Mouse (Mus musculus) T-helper 17 cell (primary cell): ENCODE data around the gene Clip2.

Experiments
- in situ Hi-C, 2 experiments: fragments of 300-600 bp; cut with MboI, MseI; formaldehyde crosslinking; loops; 1 replicate in 1 of 2; 2 replicates in 1 of 2; pipeline ENCODE4 v1.15.1; 2025; ENCODE audit warnings: high pct_unique_total_duplicates in 2 of 2

The Clip2 gene

DNA sequence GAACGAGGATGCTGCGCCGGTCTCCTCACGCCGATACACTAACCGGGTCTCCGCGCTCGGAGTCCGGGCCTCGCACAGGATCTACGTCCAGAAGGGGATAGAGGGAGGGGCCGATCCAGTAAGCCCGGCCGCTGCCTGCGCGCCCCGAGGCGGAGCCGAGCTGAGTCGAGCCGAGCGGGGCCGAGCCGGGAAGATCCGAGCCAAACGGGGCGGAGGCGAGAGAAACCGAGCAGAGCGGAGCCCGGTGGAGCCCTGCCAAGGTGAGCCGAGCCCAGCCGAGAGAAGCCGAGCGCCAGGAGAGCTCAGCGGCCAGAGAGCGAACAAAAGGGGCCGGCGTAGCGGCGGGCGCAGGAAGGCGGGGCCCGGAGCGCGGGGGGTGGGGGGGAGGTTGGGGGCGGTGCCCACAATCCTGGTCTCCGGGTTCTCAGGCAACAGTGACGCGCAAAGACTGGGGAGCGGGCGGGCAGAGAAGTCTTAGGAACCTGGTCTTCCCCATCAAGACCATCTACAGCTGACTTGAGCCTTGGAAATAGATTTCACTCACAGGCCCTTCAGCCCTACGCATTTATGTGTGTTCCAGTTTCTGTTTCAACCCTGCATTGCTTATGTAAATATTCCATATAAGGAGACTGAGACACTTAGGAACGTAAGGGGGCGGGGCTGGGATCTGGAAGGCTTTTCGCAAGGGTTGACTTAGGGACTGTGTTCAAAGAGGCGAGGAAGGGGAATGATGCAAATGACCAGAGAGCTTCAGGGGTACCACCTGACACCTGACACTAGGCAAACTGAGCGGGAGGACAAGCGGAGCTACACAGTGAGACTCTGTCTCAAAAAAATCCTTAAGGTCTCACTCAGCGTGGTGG, at the start of gene Clip2:
Gene Clip2 (minus strand): TSS at position 325 of the 863 bp plus-strand sequence.
- in situ Hi-C loops = loop anchor here in 1 of 2 experiments (10.0 kb wide), 1 partner anchor 48 kb away; no protein-coding TSS in a partner anchor

DNA sequence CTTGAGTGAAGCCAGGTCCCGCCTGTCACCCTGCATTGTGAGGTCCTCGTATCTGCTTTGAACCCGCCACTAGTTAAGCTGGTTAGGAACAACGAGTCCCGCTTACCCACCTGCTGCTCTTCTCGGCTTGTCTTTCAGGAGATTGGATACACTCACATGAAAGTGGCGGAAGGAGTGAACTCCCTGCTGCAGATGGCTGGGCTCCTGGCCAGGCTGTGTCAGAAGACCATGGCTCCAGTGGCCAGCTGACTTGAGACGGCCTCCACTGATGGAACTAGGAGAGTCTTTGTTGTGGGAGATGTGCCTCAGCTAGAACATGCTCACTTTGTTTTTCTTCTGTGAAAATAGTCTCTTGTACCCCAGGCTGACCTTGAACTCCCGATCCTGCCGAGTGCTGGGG, 45.5 kb upstream of the Clip2 start:
- in situ Hi-C loops = no loop called here

DNA sequence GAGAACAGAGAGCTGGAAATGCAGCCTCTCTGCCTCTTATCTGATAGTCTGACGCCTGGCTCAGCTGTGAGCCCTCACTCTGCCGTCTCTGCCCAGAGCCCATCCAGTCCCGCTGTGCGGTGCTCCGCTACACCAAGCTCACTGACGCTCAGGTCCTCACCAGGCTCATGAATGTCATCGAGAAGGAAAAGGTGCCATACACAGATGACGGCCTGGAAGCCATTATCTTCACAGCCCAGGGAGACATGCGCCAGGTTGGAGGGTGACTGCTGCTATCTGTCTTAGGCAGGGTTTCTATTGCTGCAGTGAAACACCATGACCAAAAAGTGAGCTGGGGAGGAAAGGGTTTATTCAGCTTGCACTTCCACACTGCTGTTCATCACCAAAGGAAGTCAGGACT, 40.9 kb upstream of the Clip2 start:
- in situ Hi-C loops = no loop called here

DNA sequence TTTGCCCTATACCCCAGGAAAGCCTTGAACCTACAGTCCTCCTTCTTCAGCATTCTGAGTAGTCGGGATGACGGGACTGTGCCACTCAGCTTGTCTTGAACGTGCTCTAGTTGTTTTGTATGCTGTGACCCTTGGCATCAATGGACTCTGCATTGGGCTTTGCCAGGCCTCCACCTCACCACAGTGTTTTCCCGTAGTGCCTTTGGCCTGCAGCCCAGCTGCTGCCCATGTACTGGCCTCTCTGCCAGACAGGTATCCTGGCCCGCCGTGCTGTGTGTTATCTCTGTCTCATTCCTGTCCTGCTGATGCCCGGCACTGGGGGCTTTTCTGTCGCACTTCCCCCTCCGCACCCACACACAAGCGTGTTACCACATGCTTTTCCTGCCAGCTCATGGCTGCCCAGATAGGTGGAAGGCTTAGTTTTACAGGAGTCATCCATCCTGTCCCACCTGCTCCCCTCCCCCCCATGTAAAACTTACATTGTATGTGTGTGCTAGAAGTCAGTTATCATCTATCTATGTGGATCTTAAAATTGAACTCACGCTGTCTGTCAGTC, 39.9 kb upstream of the Clip2 start:
- in situ Hi-C loops = no loop called here

DNA sequence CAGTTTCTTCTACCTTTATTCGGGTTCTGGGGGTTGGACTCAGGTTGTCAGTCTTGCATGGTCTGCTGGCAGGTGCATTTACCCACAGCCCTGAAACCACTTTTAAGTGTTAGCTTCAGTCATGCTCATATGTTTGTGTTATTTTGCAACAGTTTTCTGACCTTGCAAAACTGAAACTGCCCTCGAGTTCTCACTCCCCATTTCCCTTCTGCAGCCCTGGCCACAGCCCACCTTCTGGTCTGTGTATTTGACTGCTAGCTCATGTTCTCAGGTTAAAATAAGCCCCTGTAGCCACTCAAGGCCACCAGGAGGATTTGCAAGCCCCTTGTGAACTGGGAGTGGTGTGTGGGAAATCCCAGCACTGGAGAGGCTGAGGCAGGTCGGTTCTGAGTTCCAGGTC, 37.7 kb upstream of the Clip2 start:
- in situ Hi-C loops = loop anchor here in 1 of 2 experiments (10.0 kb wide), 1 partner anchor 775 kb away; the partner anchor contains the start of gene Nsun5

DNA sequence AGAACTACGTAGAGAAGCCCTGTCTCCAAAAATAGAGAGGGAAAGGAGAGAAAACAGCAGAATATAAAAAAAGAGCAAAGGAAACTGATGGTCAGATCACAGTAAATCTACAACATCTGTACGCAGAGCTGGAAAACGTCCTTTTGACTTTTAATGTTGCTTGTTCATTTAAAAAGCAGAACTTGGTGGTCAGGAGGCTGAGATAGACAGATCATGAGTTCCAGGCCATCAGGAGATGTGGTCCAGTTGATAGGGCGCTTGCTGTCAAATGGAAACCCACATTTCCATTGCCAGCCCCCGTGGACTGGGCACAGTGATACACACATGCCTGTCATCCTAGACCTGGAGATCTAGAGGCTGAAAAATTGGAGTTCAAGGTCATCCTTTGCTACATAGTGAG, 32.6 kb upstream of the Clip2 start:
- in situ Hi-C loops = loop anchor here in 1 of 2 experiments (10.0 kb wide), 1 partner anchor 780 kb away; the partner anchor contains the start of gene Nsun5

DNA sequence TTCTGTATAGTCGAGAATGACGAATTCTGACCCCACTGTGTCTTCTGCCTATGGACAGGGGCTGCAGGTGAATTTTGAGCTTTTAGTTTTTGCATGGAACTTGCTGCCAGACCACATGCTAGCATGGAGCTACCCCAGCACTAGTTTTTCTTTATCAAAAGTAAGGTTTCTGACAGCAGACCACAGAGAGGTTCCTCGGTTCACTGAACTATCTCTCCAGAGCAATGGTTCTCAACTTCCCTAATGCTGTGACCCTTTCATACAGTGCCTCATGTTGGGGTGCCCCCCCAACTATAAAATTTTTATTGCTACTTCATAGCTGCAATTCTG, 31.6 kb upstream of the Clip2 start:
- in situ Hi-C loops = loop anchor here in 1 of 2 experiments (10.0 kb wide), 1 partner anchor 781 kb away; the partner anchor contains the start of gene Nsun5

DNA sequence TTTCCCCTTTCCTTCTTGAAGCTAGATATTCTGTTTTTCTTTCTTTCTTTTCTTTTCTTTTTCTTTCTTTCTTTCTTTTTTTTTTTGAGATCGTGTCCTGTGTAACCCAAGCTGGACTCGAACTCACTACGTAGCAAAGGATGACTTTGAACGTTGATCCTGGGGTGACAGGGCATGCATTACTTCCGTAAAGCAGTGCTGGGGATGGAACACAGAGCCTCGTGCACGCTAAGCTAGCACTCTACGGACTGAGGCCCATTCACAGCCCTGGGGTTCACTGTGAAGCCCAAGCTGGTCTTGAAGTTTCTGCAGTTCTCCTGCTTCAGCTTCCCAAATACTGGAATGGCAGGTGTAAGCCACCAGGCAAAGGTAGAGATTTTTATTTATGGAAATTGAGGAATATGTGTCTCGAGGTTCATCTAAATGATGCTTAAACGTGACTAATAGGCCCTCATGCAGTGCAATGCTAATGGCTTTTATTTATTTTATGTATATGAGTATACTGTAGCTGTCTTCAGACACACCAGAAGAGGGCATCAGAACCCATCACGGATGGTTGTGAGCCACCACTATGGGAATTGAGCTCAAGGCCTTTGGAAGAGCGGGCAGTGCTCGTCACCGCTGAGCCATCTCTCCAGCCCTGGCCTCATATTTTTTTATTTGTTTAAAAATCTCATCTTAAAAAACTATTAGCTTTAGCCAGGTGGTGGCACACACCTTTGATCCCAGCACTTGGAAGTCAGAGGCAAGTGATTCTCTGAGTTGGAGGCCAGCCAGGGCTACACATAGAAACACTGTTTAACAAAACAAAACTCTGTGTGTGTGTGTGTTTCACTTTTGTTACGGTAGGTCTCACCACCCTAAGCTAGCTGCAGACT, 31.0 kb upstream of the Clip2 start:
- in situ Hi-C loops = loop anchor here in 1 of 2 experiments (10.0 kb wide), 1 partner anchor 782 kb away; the partner anchor contains the start of gene Nsun5

DNA sequence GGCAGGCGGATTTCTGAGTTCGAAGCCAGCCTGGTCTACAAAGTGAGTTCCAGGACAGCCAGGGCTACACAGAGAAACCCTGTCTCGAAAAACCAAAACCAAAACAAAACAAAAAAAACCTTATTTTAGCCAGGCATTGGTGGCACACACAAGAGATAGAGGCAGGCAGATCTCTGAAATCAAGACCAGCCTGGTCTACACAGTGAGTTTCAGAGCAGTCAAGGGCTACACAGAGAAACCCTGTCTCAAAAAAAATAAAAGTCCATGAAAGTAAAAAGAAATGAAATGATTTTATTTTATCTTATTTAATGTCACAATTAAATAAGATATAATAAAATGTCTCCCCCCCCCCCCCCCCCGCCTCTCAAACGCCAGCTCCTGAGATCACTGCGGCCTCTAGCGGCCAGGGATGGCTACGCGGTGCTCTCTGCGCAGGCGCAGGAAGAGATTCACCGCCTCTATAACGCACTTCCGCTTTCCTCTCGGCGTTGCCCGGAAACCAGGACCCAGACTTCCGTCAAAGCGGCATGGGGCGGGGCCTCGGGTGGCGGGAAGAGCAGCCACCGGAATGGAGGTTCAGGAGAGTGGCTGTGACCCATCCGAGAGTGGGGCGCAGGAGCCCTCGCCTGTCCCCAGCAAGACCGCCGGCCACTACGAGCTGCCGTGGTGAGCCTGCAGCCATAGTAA, 30.1 kb upstream of the Clip2 start:
- in situ Hi-C loops = loop anchor here in 1 of 2 experiments (10.0 kb wide), 1 partner anchor 782 kb away; the partner anchor contains the start of gene Nsun5

DNA sequence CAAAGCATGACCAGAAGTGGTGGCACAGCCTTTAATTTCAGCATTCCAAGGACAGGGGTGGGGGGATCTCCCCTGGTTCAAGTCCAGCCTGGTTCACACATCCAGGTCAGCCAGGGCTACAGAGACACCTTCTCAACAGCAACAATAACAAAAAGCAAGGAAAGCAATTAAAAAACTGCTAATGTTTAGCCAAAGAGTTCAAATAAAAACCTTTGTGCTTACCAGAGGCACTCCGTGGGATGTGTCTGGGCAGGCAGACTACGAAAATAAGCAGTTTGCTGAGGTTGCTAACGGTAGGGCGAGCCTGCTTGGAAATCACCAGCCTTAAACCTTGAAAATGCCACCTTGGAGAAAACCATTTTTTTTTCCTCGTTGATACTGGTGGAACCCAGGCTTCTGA, 28.9 kb upstream of the Clip2 start, which contains the start of gene Rfc2:
Gene Rfc2 (plus strand): TSS at position 221 of the 400 bp plus-strand sequence.
- in situ Hi-C loops = loop anchor here in 1 of 2 experiments (10.0 kb wide), 1 partner anchor 784 kb away; the partner anchor contains the start of gene Nsun5

DNA sequence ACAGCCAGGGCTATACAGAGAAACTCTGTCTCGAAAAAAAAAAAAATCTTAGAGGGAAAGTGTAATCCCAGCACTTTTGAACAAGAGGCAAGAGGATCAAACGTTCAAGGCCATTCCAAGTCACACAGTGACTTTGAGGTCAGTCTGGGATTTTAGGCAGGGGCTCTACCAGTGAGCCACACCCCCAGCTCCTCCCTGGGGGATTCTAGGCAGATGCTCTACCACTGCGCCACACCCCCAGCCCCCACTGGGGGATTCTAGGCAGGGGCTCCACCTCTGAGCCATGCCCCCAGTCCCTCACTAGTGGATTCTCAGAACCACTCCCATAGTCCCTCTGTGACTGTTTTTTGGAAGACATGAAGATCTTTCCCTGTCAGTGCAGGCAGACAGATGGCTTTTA, 26.9 kb upstream of the Clip2 start:
- in situ Hi-C loops = loop anchor here in 1 of 2 experiments (5.0 kb wide), 1 partner anchor 87 kb away; no protein-coding TSS in a partner anchor

DNA sequence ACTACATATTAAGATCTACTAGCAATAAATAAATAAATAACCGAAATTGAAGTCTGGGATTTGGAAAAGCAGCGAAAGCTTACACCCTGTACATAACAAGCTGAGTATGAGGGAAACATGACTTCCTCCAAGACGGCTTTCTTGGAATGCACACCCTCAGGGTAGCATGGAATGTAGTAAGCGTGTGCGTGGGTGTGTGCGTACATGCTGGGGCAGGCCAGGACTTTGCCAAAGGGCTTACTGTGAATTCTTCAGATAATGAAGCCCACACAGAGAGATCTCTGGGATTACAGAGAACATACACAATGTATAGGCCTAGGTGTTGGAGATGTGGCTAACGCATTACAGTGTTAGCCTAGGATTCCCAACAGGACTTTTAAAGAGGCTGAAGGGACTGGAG, 25.3 kb upstream of the Clip2 start:
- in situ Hi-C loops = loop anchor here in 1 of 2 experiments (5.0 kb wide), 1 partner anchor 85 kb away; no protein-coding TSS in a partner anchor

DNA sequence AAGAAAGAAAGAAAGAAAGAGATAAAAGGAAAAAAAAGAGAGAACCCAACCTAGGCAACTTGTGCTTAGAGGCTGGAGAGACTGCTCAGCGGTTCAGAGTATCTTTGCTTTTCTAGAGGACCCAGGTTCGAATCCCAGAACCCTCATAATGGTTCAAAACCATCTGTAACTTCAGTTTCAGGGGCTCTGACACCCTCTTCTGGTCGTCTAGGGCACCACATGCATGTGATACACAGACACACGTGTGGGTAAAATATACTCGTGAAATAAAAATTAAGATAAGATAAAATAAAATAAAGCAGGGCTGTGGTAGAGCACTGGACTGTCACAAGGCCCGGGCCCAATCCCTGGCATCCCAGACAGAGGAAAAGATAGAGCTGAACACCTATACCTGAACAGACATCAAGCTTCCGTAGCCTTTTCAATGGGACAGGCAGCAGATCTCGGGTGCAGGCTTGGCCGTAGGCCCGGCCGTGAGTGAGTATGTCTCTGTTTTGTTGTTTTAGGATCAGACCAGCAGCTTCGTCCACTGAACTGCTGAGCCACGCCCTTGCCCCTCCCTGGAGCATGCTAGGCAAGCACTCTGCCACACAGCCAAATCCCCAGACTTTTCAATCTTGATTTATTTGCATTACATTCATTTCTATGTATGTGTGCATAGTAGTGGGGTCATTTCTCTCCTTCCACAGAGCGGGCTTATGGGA, 24.4 kb upstream of the Clip2 start:
- in situ Hi-C loops = loop anchor here in 1 of 2 experiments (5.0 kb wide), 1 partner anchor 84 kb away; no protein-coding TSS in a partner anchor

DNA sequence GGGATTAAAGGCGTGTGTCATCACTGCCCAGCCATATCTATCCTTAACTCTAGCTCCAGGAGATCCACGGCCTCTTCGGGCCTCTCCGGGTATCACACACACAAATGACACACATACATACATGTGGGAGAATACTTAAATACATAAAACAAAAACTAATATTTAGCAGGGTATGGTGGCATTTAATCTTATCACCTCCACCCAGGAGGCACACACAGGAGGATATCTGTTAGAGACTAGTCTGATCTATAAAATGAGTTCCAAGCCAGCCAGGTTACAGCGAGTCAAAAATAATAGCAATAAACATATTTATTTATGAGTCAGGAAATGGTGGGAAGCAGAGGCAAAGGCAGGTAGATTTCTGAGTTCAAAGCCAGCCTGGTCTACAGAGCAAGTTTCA, 23.6 kb upstream of the Clip2 start:
- in situ Hi-C loops = loop anchor here in 1 of 2 experiments (5.0 kb wide), 1 partner anchor 84 kb away; no protein-coding TSS in a partner anchor

DNA sequence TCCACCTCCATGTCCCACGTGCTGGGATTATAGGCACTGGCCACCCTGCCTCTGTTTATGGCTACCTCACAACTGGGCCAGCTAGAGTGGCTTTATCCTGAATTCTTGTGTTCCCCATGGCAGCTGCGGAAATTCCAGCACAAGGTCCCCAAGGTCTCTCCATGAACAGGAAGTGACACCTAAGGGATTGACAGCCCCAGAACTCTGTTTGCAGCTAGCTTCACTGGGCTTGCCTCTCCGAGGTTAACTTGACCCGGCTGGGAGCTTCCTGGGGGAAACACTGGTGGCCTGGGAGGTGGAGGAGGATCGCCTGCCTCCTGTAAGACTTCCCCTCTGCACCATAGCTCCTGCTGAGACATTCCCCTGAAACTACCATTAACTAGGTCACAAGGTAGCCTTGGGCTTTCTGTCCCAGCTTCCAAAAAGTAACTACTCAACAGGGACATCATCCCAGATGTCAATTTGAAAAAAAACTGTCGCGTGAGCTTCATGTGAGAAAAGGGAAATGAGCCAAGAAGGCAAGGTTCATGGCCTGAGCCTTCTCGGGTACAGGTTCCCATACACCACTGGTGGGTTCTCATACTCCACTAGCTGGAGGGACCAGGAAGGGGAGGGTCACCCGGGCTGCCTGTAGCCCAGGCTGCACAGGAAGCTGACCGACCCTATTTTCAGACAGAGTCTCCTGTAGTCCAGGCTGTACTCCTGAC, 20.4 kb upstream of the Clip2 start:
- in situ Hi-C loops = no loop called here

DNA sequence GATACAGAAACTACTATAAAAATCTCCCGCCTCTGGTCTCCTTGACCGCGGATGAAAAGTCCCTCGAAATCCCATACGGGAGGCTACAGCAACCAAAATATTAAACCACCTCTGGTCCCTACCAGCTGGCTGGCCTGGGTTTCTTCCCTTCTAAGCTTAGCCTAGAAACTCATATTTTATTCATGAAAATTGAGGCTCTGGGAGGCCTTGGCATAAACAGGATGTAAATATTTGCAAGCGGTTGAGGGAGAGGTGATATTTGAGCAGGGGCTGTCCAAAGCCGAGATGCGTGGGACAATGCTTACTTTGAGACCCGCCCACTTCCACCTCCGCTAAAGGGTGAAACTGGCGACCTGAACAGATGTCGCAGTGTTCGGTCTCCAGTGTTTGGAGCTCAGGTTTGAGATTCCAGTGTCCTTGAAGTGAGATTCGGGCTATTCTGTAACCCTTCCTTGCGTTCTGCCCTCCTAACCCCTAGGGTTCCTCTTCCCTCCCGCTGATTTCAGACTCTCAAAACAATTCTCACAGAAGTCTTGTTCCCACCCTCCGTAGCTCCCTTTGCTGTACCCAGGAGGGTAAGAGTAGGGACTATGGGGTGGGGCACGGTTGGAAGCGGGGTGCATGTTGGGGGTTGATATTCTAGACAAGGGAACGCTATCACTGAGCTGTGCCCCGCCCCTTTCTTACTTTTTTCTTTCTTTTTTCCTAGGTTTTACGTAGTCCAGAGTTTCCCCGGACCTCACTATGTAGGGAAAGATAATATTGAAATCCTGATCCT, 19.7 kb upstream of the Clip2 start:
- in situ Hi-C loops = no loop called here

DNA sequence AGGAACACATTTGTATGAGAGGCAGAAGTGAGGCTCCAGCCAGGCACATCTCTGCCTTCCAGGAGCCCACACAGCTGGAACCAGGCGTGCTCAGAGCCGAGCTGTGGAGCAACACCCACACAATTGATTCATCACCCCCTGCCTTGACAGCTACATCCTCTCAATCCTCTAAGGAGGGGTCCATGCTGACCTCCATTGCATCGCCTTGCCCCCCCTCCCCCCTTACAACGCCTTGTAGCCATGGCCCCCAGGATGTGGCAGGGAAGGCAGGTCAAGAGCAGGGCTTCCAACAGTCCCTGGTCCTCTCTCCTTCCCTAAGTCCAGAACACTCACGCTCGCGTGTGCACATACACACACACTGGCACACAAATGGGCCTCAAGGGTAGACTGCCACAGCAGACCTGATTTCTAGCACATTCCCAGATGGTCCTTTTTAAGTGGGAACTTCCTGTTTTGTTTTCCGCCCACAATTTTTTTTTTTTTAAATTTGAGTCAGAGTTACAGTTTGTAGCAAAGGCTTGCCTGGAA, 16.8 kb upstream of the Clip2 start:
- in situ Hi-C loops = no loop called here

DNA sequence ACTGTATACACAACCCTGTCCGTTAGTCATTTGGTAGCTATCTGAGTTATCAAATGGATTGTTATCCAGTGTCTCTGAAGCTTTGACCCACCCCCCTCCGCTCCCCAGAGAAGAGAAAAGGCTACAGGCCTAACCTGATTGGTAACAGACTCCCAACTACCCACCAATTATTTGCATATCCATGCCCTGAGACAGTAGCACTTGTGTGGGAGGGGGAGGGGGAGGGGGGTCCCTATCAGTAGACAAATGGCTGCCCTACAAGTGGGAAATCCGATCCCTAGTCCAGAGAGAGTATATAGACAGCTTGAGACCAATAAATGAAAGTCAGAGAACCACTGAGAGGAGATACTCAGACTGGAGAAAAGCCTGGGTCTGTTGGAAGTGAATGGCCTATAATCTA, 15.8 kb upstream of the Clip2 start:
- in situ Hi-C loops = no loop called here
